Mouse (Mus musculus): ENCODE measurements at regions not wholly inside any gene's neighbourhood (a gene's known extent, or its start where the extent isn't known, plus 50 kb on each side); places are given as distances from the start of the nearest gene placed in this dataset.

DNA sequence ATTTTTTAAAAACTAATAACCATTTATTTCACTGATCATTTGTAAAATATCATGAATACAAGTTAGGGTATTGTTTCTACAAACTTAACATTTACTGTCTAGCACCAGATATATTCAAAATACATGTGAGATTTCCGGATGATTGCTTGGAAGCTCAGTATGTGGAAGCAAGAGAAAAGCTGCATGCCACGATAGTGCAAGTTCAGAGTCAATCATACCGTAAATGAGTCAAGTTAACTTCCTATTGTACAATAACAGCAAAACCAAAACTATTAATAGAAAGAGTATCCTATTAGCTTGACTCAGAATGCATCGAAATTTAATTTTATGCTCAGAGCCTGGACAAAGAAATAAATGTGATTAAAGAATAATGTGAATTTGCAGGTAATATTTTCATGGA is 1284.6 kb upstream of the Cited2 start:
- Histone ChIP-seq H3K4me3 (replicated peaks) (no peak overlapping the region), H3K4me1 (peaks cover 29% of the 10 kb centered on the region), H3K9me3 (no peaks in the 10 kb centered on the region), H3K36me3 (replicated peaks; ENCODE audit: low read length) (no peaks in the 10 kb centered on the region), H3K27me3 (replicated peaks) (no peaks in the 10 kb centered on the region)
- TF ChIP-seq FLI1 (IDR thresholded peaks at IDR 0.05; ENCODE audit: low read length) (no peak), GATA1 (IDR thresholded peaks at IDR 0.05; ENCODE audit: borderline replicate concordance, low read length) (no peak)

DNA sequence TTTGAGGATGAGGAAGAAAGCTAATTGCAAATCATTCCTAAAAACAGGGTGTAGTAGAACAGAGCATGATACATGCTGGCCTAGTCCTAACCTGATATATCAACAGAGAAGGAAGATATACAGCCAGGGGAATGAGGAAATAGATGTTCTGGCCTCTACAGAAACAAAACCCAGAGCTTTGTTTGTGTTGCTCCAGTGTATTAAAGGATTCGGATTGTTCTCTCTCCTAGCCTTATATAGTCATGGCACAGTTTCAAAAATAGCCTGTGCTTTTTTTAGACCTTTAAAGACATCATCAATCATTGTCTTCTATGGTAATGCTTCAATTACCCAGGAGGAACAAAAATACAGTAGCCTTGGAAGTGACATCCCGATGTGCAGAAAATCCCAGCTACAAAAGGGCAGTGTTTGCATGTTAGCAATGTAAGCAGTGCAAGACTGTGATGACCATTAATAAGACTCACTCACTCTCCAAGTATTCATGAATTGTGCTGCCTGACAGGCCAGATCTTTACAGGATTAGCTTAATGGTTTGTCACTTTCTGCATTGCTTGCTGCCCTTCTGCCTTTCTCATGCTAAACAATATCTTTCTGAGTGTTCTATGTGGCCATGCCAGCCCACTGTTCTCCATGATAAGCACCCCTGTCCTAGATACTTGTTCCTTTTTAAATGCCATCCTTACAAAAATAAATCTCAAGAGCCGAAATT is 1281.9 kb upstream of the Cited2 start:
- H3K9me3 ChIP-seq = no peaks in the 10 kb centered on the region
- TF ChIP-seq FLI1 (IDR thresholded peaks at IDR 0.05; ENCODE audit: low read length) (no peak), GATA1 (IDR thresholded peaks at IDR 0.05; ENCODE audit: borderline replicate concordance, low read length) (no peak)
- no peaks in the 10 kb centered on the region for H3K27me3 ChIP-seq (replicated peaks)
- peaks cover 29% of the 10 kb centered on the region for H3K4me1 ChIP-seq
- no peak overlapping the region for H3K4me3 ChIP-seq (replicated peaks)
- H3K36me3 ChIP-seq (replicated peaks; ENCODE audit: low read length) = no peaks in the 10 kb centered on the region

GRCm38 (mm10) chr10:16441661-16442072 is 1281.4 kb upstream of the Cited2 start:
- Histone ChIP-seq H3K27me3 (replicated peaks) (no peaks in the 10 kb centered on the region), H3K4me1 (peaks cover 29% of the 10 kb centered on the region), H3K9me3 (no peaks in the 10 kb centered on the region), H3K4me3 (replicated peaks) (no peak overlapping the region), H3K36me3 (replicated peaks; ENCODE audit: low read length) (no peaks in the 10 kb centered on the region)
- no peak for TF ChIP-seq FLI1 (IDR thresholded peaks at IDR 0.05; ENCODE audit: low read length)
- TF ChIP-seq GATA1 (IDR thresholded peaks at IDR 0.05; ENCODE audit: borderline replicate concordance, low read length) = no peak

DNA sequence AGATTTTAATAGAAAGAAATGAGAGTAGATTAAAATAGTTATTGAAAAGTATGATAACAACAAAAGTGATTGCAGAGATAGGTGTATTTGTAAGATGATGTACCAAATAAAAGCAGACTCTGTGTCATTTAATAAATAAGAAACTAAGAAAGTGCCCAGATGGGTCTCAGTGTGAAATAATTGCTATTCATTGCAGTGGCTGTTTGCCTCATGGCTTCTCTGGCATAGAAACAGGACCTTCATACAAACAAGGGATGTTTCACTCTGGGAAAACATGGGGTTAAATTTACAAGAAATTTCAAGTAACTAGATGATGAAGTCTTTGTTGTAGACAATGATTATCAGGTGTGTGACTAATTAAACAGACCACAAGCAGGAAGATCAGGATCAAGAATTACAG is 1279.1 kb upstream of the Cited2 start:
- Histone ChIP-seq H3K36me3 (replicated peaks; ENCODE audit: low read length) (peaks cover 3% of the 10 kb centered on the region), H3K4me3 (replicated peaks) (no peak overlapping the region), H3K4me1 (peaks cover 24% of the 10 kb centered on the region), H3K9me3 (no peaks in the 10 kb centered on the region), H3K27me3 (replicated peaks) (no peaks in the 10 kb centered on the region)
- TF ChIP-seq FLI1 (IDR thresholded peaks at IDR 0.05; ENCODE audit: low read length) = no peak

GRCm38 (mm10) chr10:16467935-16468334 is 1255.1 kb upstream of the Cited2 start:
- H3K36me3 ChIP-seq (replicated peaks; ENCODE audit: low read length) = no peaks in the 10 kb centered on the region
- H3K4me1 ChIP-seq = peaks cover 5% of the 10 kb centered on the region; the same call in 1 of the 2 replicates
- H3K9me3 ChIP-seq = no peaks in the 10 kb centered on the region
- no peaks in the 10 kb centered on the region for H3K27me3 ChIP-seq (replicated peaks)
- H3K4me3 ChIP-seq (replicated peaks) = no peak overlapping the region
- TF ChIP-seq GATA1 (IDR thresholded peaks at IDR 0.05; ENCODE audit: borderline replicate concordance, low read length) (no peak), FLI1 (IDR thresholded peaks at IDR 0.05; ENCODE audit: low read length) (no peak)

GRCm38 (mm10) chr10:16469711-16470110 is 1253.3 kb upstream of the Cited2 start:
- Histone ChIP-seq H3K36me3 (replicated peaks; ENCODE audit: low read length) (no peaks in the 10 kb centered on the region), H3K4me3 (replicated peaks) (no peak overlapping the region), H3K9me3 (no peaks in the 10 kb centered on the region), H3K27me3 (replicated peaks) (no peaks in the 10 kb centered on the region), H3K4me1 (peaks cover 13% of the 10 kb centered on the region)
- TF ChIP-seq FLI1 (IDR thresholded peaks at IDR 0.05; ENCODE audit: low read length) (no peak), GATA1 (IDR thresholded peaks at IDR 0.05; ENCODE audit: borderline replicate concordance, low read length) (no peak)

DNA sequence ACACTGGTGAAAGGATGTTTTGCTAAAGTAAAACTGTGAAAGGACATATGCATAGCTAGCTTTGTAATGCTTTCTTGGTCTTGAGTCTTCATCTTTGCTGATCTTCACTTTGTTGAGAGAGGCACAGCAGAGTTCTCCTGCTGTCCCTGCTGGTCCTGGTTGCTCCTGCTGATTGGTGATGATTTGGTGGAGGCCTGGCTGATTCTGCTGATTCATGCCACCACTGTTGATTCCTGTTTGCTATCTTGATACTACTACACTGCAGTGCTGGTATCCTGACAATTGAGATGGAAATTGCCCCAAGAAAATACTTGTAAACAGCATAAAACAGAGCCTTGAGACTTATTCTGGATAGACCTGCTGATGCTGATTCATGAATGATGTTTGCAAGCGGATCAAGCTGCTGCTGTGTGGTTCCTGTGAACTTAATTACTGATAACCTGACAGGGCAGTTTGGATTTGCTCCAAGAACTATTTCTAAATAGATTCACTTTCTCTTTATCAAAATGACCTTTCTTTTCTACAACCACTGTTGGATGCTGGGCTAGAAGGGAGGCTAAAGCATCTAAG is 1249.0 kb upstream of the Cited2 start:
- Histone ChIP-seq H3K9me3 (no peaks in the 10 kb centered on the region), H3K36me3 (replicated peaks; ENCODE audit: low read length) (no peaks in the 10 kb centered on the region), H3K4me3 (replicated peaks) (no peak overlapping the region), H3K4me1 (peaks cover 18% of the 10 kb centered on the region), H3K27me3 (replicated peaks) (no peaks in the 10 kb centered on the region)
- TF ChIP-seq FLI1 (IDR thresholded peaks at IDR 0.05; ENCODE audit: low read length) = no peak
- TF ChIP-seq GATA1 (IDR thresholded peaks at IDR 0.05; ENCODE audit: borderline replicate concordance, low read length) = no peak

GRCm38 (mm10) chr10:16498580-16498979 is 1224.4 kb upstream of the Cited2 start:
- Histone ChIP-seq H3K9me3 (no peaks in the 10 kb centered on the region), H3K4me1 (peaks cover 7% of the 10 kb centered on the region; the same call in 1 of the 2 replicates), H3K36me3 (replicated peaks; ENCODE audit: low read length) (no peaks in the 10 kb centered on the region), H3K4me3 (replicated peaks) (no peak overlapping the region), H3K27me3 (replicated peaks) (no peaks in the 10 kb centered on the region)
- TF ChIP-seq FLI1 (IDR thresholded peaks at IDR 0.05; ENCODE audit: low read length) (no peak), GATA1 (IDR thresholded peaks at IDR 0.05; ENCODE audit: borderline replicate concordance, low read length) (no peak)

- TF ChIP-seq FLI1 (IDR thresholded peaks at IDR 0.05; ENCODE audit: low read length) = no peak
- Histone ChIP-seq H3K36me3 (replicated peaks; ENCODE audit: low read length) (no peaks in the 10 kb centered on the region), H3K4me3 (replicated peaks) (no peak overlapping the region), H3K27me3 (replicated peaks) (no peaks in the 10 kb centered on the region), H3K4me1 (no peaks in the 10 kb centered on the region), H3K9me3 (no peaks in the 10 kb centered on the region)
Observed at GRCm38 (mm10) chr10:16507681-16508080, 1215.3 kb upstream of the Cited2 start.

GRCm38 (mm10) chr10:16508161-16508560 is 1214.9 kb upstream of the Cited2 start:
- TF ChIP-seq FLI1 (IDR thresholded peaks at IDR 0.05; ENCODE audit: low read length) = no peak
- no peak for TF ChIP-seq GATA1 (IDR thresholded peaks at IDR 0.05; ENCODE audit: borderline replicate concordance, low read length)
- H3K4me3 ChIP-seq (replicated peaks) = no peak overlapping the region

More at GRCm38 (mm10) chr10:16508161-16508560, 1214.9 kb upstream of the Cited2 start:
- H3K36me3 ChIP-seq (replicated peaks; ENCODE audit: low read length) = no peaks in the 10 kb centered on the region
- no peaks in the 10 kb centered on the region for H3K4me1 ChIP-seq
- H3K9me3 ChIP-seq = no peaks in the 10 kb centered on the region
- H3K27me3 ChIP-seq (replicated peaks) = no peaks in the 10 kb centered on the region

Data from megakaryocyte, embryonic 14.5 days (primary cell).